Mouse (Mus musculus): ENCODE measurements around the gene Dlg2. TPM values are rescaled to one million over a fixed set of nuclear protein-coding genes. Genes with fewer than 3 reads are reported as not detected.

Dlg2 gene
- polyA plus RNA-seq, 1 experiment from 2014 or later: 6.3 TPM

GRCm38 (mm10) chr7:90694050-90694449, 217.6 kb downstream of the Dlg2 start:
- no peaks in the 10 kb centered on the region for H3K36me3 ChIP-seq (ENCODE audit: control insufficient read depth, insufficient read depth, low read length)
- no peak overlapping the region for H3K27ac ChIP-seq (ENCODE audit: low read depth)
- no peaks in the 10 kb centered on the region for H3K4me1 ChIP-seq (replicated peaks; ENCODE audit: control insufficient read depth, insufficient read depth, low read length)
- ATAC-seq (replicated peaks; ENCODE audit: low FRiP score, low TSS enrichment, low read depth) (no peak), DNase-seq (ENCODE audit: low spot score) (no peak)
- no peaks in the 10 kb centered on the region for H3K9me3 ChIP-seq (ENCODE audit: control insufficient read depth, low read length)
- H3K9ac ChIP-seq (ENCODE audit: low read length): no peak overlapping the region
- H3K4me2 ChIP-seq (ENCODE audit: low read length): no peak overlapping the region
- H3K27me3 ChIP-seq (replicated peaks; ENCODE audit: control insufficient read depth, insufficient read depth, low read length): no peaks in the 10 kb centered on the region
- no peak overlapping the region for H3K4me3 ChIP-seq (ENCODE audit: low read depth, low read length)

- WGBS: 81% methylated on average over 7 of the region's 7 CpGs
- DNase-seq (ENCODE audit: low spot score) (no peak), ATAC-seq (replicated peaks; ENCODE audit: low FRiP score, low TSS enrichment, low read depth) (no peak)
- Histone ChIP-seq H3K9ac (ENCODE audit: low read length) (no peak overlapping the region), H3K4me3 (ENCODE audit: low read depth, low read length) (no peak overlapping the region), H3K4me2 (ENCODE audit: low read length) (no peak overlapping the region), H3K27me3 (replicated peaks; ENCODE audit: control insufficient read depth, insufficient read depth, low read length) (no peaks in the 10 kb centered on the region), H3K27ac (ENCODE audit: low read depth) (no peak overlapping the region), H3K9me3 (ENCODE audit: control insufficient read depth, low read length) (no peaks in the 10 kb centered on the region), H3K36me3 (ENCODE audit: control insufficient read depth, insufficient read depth, low read length) (no peaks in the 10 kb centered on the region), H3K4me1 (replicated peaks; ENCODE audit: control insufficient read depth, insufficient read depth, low read length) (no peaks in the 10 kb centered on the region)
These were observed 219.9 kb downstream of the Dlg2 start for GRCm38 (mm10) chr7:90696181-90696950.

- Histone ChIP-seq H3K27ac (ENCODE audit: low read depth) (no peak overlapping the region), H3K36me3 (ENCODE audit: control insufficient read depth, insufficient read depth, low read length) (no peaks in the 10 kb centered on the region), H3K9me3 (ENCODE audit: control insufficient read depth, low read length) (no peaks in the 10 kb centered on the region), H3K4me1 (replicated peaks; ENCODE audit: control insufficient read depth, insufficient read depth, low read length) (no peaks in the 10 kb centered on the region), H3K9ac (ENCODE audit: low read length) (no peak overlapping the region), H3K4me2 (ENCODE audit: low read length) (no peak overlapping the region), H3K27me3 (replicated peaks; ENCODE audit: control insufficient read depth, insufficient read depth, low read length) (no peaks in the 10 kb centered on the region), H3K4me3 (ENCODE audit: low read depth, low read length) (no peak overlapping the region)
- no peak for DNase-seq (ENCODE audit: low spot score)
- WGBS: 56% methylated on average over 7 of the region's 7 CpGs
- ATAC-seq (replicated peaks; ENCODE audit: low FRiP score, low TSS enrichment, low read depth): no peak
These were observed 226.8 kb downstream of the Dlg2 start for GRCm38 (mm10) chr7:90703163-90703852.

GRCm38 (mm10) chr7:90703951-90704350, 227.5 kb downstream of the Dlg2 start:
- no peaks in the 10 kb centered on the region for H3K36me3 ChIP-seq (ENCODE audit: control insufficient read depth, insufficient read depth, low read length)
- DNase-seq (ENCODE audit: low spot score): no peak
- H3K4me1 ChIP-seq (replicated peaks; ENCODE audit: control insufficient read depth, insufficient read depth, low read length): no peaks in the 10 kb centered on the region
- H3K9me3 ChIP-seq (ENCODE audit: control insufficient read depth, low read length): no peaks in the 10 kb centered on the region
- H3K27me3 ChIP-seq (replicated peaks; ENCODE audit: control insufficient read depth, insufficient read depth, low read length): no peaks in the 10 kb centered on the region
- no peak for ATAC-seq (replicated peaks; ENCODE audit: low FRiP score, low TSS enrichment, low read depth)
- H3K4me2 ChIP-seq (ENCODE audit: low read length): no peak overlapping the region
- H3K27ac ChIP-seq (ENCODE audit: low read depth): no peak overlapping the region
- H3K9ac ChIP-seq (ENCODE audit: low read length): no peak overlapping the region
- 68% methylated on average over 1 of the region's 1 CpGs for WGBS
- H3K4me3 ChIP-seq (ENCODE audit: low read depth, low read length): no peak overlapping the region

GRCm38 (mm10) chr7:90734086-90734485, 257.6 kb downstream of the Dlg2 start:
- Histone ChIP-seq H3K9ac (ENCODE audit: low read length) (no peak overlapping the region), H3K4me1 (replicated peaks; ENCODE audit: control insufficient read depth, insufficient read depth, low read length) (no peaks in the 10 kb centered on the region), H3K4me2 (ENCODE audit: low read length) (no peak overlapping the region), H3K4me3 (ENCODE audit: low read depth, low read length) (no peak overlapping the region), H3K36me3 (ENCODE audit: control insufficient read depth, insufficient read depth, low read length) (no peaks in the 10 kb centered on the region), H3K27ac (ENCODE audit: low read depth) (no peak overlapping the region), H3K27me3 (replicated peaks; ENCODE audit: control insufficient read depth, insufficient read depth, low read length) (no peaks in the 10 kb centered on the region), H3K9me3 (ENCODE audit: control insufficient read depth, low read length) (no peaks in the 10 kb centered on the region)
- WGBS: 50% methylated on average over 3 of the region's 3 CpGs
- ATAC-seq (replicated peaks; ENCODE audit: low FRiP score, low TSS enrichment, low read depth) (no peak), DNase-seq (ENCODE audit: low spot score) (no peak)

- DNase-seq (ENCODE audit: low spot score) (no peak), ATAC-seq (replicated peaks; ENCODE audit: low FRiP score, low TSS enrichment, low read depth) (no peak)
- WGBS: 53% methylated on average over 1 of the region's 1 CpGs
- Histone ChIP-seq H3K4me3 (ENCODE audit: low read depth, low read length) (no peak overlapping the region), H3K9me3 (ENCODE audit: control insufficient read depth, low read length) (no peaks in the 10 kb centered on the region), H3K27ac (ENCODE audit: low read depth) (no peak overlapping the region), H3K4me1 (replicated peaks; ENCODE audit: control insufficient read depth, insufficient read depth, low read length) (no peaks in the 10 kb centered on the region), H3K36me3 (ENCODE audit: control insufficient read depth, insufficient read depth, low read length) (no peaks in the 10 kb centered on the region), H3K4me2 (ENCODE audit: low read length) (no peak overlapping the region), H3K27me3 (replicated peaks; ENCODE audit: control insufficient read depth, insufficient read depth, low read length) (no peaks in the 10 kb centered on the region), H3K9ac (ENCODE audit: low read length) (no peak overlapping the region)
These were observed 259.9 kb downstream of the Dlg2 start for GRCm38 (mm10) chr7:90736369-90736768.

- Histone ChIP-seq H3K36me3 (ENCODE audit: control insufficient read depth, insufficient read depth, low read length) (no peaks in the 10 kb centered on the region), H3K9me3 (ENCODE audit: control insufficient read depth, low read length) (no peaks in the 10 kb centered on the region), H3K27me3 (replicated peaks; ENCODE audit: control insufficient read depth, insufficient read depth, low read length) (no peaks in the 10 kb centered on the region), H3K9ac (ENCODE audit: low read length) (no peak overlapping the region), H3K4me3 (ENCODE audit: low read depth, low read length) (no peak overlapping the region), H3K4me1 (replicated peaks; ENCODE audit: control insufficient read depth, insufficient read depth, low read length) (no peaks in the 10 kb centered on the region), H3K27ac (ENCODE audit: low read depth) (no peak overlapping the region), H3K4me2 (ENCODE audit: low read length) (no peak overlapping the region)
- ATAC-seq (replicated peaks; ENCODE audit: low FRiP score, low TSS enrichment, low read depth): no peak
- no peak for DNase-seq (ENCODE audit: low spot score)
- 72% methylated on average over 1 of the region's 1 CpGs for WGBS
These were observed 272.2 kb downstream of the Dlg2 start for GRCm38 (mm10) chr7:90748636-90749035.

GRCm38 (mm10) chr7:90787945-90788344, 311.5 kb downstream of the Dlg2 start:
- Histone ChIP-seq H3K4me3 (ENCODE audit: low read depth, low read length) (no peak overlapping the region), H3K9ac (ENCODE audit: low read length) (no peak overlapping the region), H3K36me3 (ENCODE audit: control insufficient read depth, insufficient read depth, low read length) (no peaks in the 10 kb centered on the region), H3K9me3 (ENCODE audit: control insufficient read depth, low read length) (no peaks in the 10 kb centered on the region), H3K27me3 (replicated peaks; ENCODE audit: control insufficient read depth, insufficient read depth, low read length) (no peaks in the 10 kb centered on the region), H3K27ac (ENCODE audit: low read depth) (no peak overlapping the region), H3K4me1 (replicated peaks; ENCODE audit: control insufficient read depth, insufficient read depth, low read length) (no peaks in the 10 kb centered on the region), H3K4me2 (ENCODE audit: low read length) (no peak overlapping the region)
- no peak for DNase-seq (ENCODE audit: low spot score)
- WGBS: 87% methylated on average over 1 of the region's 1 CpGs
- no peak for ATAC-seq (replicated peaks; ENCODE audit: low FRiP score, low TSS enrichment, low read depth)

GRCm38 (mm10) chr7:90791522-90791921, 315.1 kb downstream of the Dlg2 start:
- ATAC-seq (replicated peaks; ENCODE audit: low FRiP score, low TSS enrichment, low read depth): no peak
- WGBS: 34% methylated on average over 1 of the region's 1 CpGs
- no peak for DNase-seq (ENCODE audit: low spot score)

More at GRCm38 (mm10) chr7:90791522-90791921, 315.1 kb downstream of the Dlg2 start:
- no peaks in the 10 kb centered on the region for H3K36me3 ChIP-seq (ENCODE audit: control insufficient read depth, insufficient read depth, low read length)
- H3K9ac ChIP-seq (ENCODE audit: low read length): no peak overlapping the region
- H3K27me3 ChIP-seq (replicated peaks; ENCODE audit: control insufficient read depth, insufficient read depth, low read length): no peaks in the 10 kb centered on the region
- H3K4me1 ChIP-seq (replicated peaks; ENCODE audit: control insufficient read depth, insufficient read depth, low read length): no peaks in the 10 kb centered on the region
- no peak overlapping the region for H3K4me3 ChIP-seq (ENCODE audit: low read depth, low read length)
- H3K4me2 ChIP-seq (ENCODE audit: low read length): no peak overlapping the region
- no peaks in the 10 kb centered on the region for H3K9me3 ChIP-seq (ENCODE audit: control insufficient read depth, low read length)
- no peak overlapping the region for H3K27ac ChIP-seq (ENCODE audit: low read depth)

Measured in intestine, embryonic 14.5 days (tissue).